Mouse (Mus musculus): ENCODE data around the gene Clasp2. TPM values are rescaled to one million over a fixed set of nuclear protein-coding genes. Genes with fewer than 3 reads are reported as not detected.
A peak's percentile ranks its signal among the peaks of the same experiment; 100 is the strongest.

The Clasp2 gene
- total RNA-seq, 2 experiments from 2014 or later = 48.0 to 57.5 TPM

- intact Hi-C loops (cut with DNase I) = no loop called here
- no peak for DNase-seq (ENCODE audit: low spot score)
These were observed 174.5 kb downstream of the Clasp2 start for GRCm38 (mm10) chr9:113915789-113916188.

GRCm38 (mm10) chr9:113922677-113923076 lies 181.4 kb downstream of the Clasp2 start:
- DNase-seq (ENCODE audit: low spot score) = no peak
- intact Hi-C loops (cut with DNase I) = no loop called here

GRCm38 (mm10) chr9:113924883-113925282 lies 183.6 kb downstream of the Clasp2 start:
- intact Hi-C loops (cut with DNase I) = no loop called here

DNA sequence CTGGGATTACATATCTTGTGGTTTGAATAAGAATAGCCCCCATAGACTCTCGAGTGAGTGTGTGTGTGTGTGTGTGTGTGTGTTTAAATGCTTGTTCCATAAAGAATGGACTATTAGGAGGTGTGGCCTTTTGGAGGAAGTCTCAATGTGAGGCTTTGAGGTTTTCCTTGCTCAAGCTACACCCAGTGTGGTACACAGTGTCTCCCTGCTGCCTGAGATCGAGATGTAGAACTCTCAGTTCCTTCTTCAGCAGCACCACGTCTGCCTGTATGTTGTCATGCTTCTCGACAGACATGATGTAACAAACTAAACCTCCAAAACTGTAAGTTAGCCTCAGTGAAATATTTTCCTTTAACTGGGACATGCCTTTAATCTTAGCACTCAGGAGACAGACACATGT lies 187.3 kb downstream of the Clasp2 start:
- intact Hi-C loops (cut with DNase I) = no loop called here
- DNase-seq (ENCODE audit: low spot score) = no peak

More at GRCm38 (mm10) chr9:113924883-113925282, 183.6 kb downstream of the Clasp2 start:
- no peak for DNase-seq (ENCODE audit: low spot score)

DNA sequence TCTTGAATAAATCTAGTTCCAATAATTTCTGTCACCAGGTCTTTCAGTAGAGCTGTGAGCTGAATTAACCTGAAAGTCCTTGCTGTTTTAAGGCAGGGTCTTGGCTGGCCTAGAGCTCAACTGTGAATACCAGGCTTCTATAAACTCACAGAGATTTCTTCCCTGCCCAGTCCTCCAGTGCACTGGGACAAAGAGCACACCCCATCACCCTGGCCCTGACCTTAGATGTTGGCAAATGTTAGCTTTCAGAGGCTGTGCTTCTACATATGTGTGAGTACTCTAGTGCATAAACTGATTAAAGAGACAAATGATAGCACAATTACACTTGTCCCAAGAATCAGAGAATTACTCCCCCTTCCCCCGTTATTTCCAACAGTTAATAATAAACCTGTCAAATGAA lies 188.4 kb downstream of the Clasp2 start:
- DNase-seq (ENCODE audit: low spot score) = no peak
- intact Hi-C loops (cut with DNase I) = loop anchor here (5.0 kb wide), 1 partner anchor 137 kb away; no protein-coding TSS in a partner anchor

DNA sequence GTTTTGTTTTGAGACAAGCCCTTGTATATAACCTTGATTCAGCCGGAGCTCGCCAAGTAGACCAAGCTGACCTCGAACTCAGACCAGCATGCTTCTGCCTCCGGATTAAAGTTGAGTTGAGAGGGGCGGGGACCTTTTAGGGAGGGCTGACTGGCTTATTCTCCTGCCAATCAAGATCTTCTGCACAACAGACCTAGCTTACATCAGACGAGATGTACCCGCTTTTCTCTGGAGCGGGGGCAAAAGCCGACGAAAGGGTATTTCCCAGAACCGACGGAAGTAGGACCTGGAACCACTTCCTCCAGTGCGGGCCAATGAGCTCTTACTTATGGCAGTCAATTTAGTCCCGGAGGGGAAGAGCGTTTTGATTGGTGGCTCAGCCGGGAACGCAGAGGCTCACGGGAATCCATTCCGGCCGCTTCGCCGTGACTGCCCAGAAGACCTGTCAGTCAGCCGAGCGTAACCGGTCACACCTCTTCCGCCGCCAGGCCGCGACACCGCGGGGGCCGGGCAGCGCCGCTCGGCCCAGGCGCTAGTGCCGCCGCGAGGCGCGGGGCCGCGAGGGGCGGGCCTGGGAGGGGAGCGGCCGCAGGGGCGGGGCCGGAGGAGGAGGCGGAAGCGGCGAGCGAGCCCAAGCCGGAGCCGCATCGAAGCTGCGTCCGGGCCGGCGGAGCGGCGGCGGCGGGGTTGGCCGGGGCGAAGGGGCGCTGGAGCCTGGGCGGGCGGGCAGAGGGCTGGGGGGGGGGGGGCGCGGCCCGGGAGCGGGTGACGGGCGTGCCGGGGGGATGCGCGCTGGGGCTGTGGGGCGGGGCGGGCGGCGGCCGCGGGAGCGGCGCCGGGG lies 189.5 kb downstream of the Clasp2 start, which contains the start of gene Ubp1:
Gene Ubp1, plus strand, starts transcription at position 401 of the 841 bp plus-strand sequence.
- DNase-seq (ENCODE audit: low spot score) = peak; percentile 98
- intact Hi-C loops (cut with DNase I) = loop anchor here (5.0 kb wide), 1 partner anchor 138 kb away; no protein-coding TSS in a partner anchor

DNA sequence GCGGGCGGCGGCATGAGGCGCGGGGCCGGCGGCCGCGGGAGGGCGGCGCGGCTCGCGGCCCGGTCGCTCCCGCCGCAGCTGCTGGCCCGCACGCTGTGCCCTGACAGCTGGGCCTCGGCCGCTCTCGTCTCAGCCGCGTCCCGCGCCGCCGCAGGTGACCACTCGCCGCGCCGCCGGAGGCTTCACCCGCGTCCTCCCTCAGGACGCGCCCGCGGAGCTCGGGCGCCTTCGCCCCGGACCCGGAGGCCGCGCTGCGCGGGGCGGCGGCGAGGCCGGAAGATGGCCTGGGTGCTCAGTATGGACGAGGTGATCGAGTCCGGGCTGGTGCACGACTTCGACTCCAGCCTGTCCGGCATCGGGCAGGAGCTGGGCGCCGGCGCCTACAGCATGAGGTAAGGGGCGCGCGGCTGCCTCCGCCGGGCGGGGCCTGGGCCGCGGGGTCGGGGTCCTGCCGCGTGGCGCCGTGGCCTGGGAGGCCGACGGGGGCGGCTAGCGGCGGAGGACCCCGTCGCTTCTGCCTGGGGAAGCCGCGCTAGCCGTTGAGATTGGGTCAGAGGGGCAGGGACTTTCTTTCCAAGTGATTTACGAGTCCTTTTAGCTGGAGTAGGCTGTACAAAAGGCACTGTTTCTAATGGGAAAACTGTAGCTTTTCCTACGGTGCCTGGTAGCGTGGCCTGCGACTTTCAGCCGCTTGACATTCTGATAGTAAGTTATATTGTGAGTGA lies 190.3 kb downstream of the Clasp2 start:
- intact Hi-C loops (cut with DNase I) = loop anchor here (5.0 kb wide), 1 partner anchor 139 kb away; no protein-coding TSS in a partner anchor
- DNase-seq (ENCODE audit: low spot score) = peak; percentile 8

- intact Hi-C loops (cut with DNase I) = loop anchor here (5.0 kb wide), 1 partner anchor 140 kb away; no protein-coding TSS in a partner anchor
- DNase-seq (ENCODE audit: low spot score) = no peak
These were observed 190.8 kb downstream of the Clasp2 start for GRCm38 (mm10) chr9:113932100-113932470.

GRCm38 (mm10) chr9:113932501-113932900 lies 191.2 kb downstream of the Clasp2 start:
- DNase-seq (ENCODE audit: low spot score) = no peak

DNA sequence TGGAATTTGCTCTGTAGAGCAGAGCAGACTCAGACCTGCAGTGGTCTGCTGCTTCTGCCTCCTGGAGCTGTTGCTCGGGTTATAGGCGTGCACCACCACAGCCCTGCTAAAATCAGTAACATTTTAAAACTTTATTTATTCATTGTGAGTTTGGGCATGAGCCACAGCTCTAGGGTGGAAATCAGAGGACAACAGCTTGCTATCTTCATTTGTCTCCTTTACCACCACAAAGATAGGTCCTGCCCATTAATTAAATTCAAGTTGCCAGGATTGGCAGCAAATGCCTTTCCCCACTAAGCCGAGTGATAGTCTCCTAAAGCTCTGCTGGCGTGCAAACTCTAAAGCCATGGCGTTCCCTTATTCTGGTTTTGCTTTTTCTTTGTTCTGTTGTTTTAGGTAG lies 194.4 kb downstream of the Clasp2 start:
- no peak for DNase-seq (ENCODE audit: low spot score)
- intact Hi-C loops (cut with DNase I) = no loop called here

More at GRCm38 (mm10) chr9:113932501-113932900, 191.2 kb downstream of the Clasp2 start:
- intact Hi-C loops (cut with DNase I) = loop anchor here (5.0 kb wide), 1 partner anchor 140 kb away; no protein-coding TSS in a partner anchor

DNA sequence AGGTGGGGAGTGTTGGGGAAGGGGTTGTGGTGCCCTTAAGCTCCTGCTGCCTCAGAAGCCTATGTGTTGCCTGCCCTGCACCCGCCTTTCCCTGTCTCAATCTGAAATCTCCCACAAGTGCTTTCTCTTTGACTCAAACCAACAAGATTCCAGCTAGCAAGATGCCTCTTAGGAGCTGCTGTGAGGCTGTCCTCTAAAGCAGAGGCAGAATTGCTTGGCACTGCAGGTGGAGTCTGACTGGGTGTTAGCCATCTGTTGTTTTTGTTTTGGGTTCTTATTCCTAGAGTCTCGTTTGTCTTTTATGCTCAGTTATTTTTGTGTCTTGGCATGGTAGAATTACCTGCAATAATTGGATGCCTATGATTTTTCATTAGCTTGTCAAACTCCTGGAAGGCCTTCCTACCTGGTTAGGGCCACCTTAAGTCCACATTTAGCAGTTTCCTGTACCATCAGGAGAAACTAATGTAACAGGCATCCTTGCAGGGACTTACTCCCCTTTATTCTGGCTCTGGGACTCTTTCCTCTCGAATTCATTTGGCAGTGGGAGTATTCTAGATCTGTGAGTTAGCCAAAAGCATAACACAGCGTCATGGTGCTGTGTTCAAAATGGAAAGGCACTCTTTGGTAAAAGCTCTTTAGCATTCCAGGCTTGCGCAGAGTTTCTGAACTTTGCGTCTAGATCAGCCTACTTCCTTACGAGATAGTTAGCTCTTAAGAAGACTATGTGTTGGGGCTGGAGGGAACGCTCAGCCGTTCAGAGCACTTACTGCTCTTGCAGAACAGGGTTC lies 198.0 kb downstream of the Clasp2 start:
- DNase-seq (ENCODE audit: low spot score) = no peak
- intact Hi-C loops (cut with DNase I) = no loop called here

DNA sequence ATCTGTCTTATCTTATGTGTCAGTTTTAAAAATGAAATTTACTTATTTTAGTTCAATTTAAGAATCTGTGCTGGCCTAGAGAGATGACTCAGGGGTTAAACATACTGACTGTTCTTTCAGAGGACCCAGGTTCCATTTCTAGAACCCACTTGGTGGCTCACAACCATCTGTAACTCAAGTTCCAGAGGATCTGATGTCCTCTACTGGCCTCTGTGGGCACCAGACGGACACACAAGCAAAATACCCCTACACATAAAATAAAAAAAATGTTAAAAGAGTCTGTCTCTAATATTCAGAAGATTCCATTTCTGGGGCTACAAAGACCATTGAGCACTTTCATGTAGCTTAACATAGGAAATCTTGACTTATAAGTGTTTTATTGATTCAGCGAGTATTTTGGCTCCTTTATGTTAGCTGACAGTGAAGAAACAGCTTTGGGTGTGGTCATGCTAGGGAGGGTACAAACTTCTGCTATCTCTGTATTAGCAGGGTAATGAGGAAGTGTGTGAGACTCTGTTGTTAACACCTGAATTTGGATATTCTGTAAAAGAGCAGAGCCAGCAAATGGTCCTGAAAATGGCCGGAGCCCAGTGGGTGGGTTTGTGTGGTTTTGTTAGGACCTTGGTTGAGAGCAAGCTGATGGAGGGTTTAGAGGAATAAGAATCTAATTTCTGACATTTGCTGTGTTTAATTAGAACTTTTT lies 200.0 kb downstream of the Clasp2 start:
- DNase-seq (ENCODE audit: low spot score) = no peak
- intact Hi-C loops (cut with DNase I) = no loop called here

DNA sequence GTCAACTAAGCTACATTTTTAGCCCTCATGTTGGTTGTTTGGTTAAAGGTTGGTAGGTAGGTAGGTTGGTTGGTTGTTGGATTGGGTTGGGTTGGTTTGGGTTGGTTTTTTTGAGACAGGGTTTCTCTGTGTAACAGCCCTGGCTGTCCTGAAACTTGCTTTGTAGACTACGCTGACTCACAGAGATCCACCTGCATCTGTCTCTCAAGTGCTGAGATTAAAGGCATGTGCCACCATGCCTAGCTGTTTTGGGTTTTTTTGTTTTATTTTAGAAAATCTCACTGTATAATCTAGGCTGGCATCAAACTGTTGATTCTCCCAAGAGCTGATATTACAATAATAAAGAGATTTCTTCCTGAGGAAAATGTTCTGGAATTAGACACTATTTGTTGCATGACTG lies 202.1 kb downstream of the Clasp2 start:
- intact Hi-C loops (cut with DNase I) = no loop called here
- DNase-seq (ENCODE audit: low spot score) = no peak

- no peak for DNase-seq (ENCODE audit: low spot score)
- intact Hi-C loops (cut with DNase I) = no loop called here
These were observed 205.9 kb downstream of the Clasp2 start for GRCm38 (mm10) chr9:113947216-113947615.

GRCm38 (mm10) chr9:113957777-113958176 lies 216.5 kb downstream of the Clasp2 start:
- intact Hi-C loops (cut with DNase I) = no loop called here
- no peak for DNase-seq (ENCODE audit: low spot score)

DNA sequence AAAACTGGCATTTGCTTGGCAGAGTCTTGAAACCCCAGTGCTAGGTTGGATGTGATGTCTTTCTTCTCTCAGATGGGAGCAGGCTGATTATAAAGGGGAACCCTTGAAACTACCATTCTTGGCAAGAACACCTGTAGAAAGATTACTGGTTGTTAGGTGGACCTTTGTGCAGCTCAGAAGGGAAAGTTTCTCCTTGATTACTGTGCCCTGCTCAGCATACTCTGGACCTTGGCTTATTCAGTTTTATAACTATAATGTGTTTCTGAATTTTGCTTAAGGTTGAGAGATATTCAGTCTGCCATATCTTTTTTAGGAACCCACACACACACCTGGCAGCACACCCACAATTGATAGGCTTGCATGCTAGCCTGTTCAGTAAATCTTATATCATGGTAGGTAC lies 222.4 kb downstream of the Clasp2 start:
- intact Hi-C loops (cut with DNase I) = no loop called here
- no peak for DNase-seq (ENCODE audit: low spot score)

GRCm38 (mm10) chr9:113964415-113964814 lies 223.1 kb downstream of the Clasp2 start:
- intact Hi-C loops (cut with DNase I) = no loop called here
- DNase-seq (ENCODE audit: low spot score) = no peak

GRCm38 (mm10) chr9:113966838-113967237 lies 225.6 kb downstream of the Clasp2 start:
- intact Hi-C loops (cut with DNase I) = no loop called here
- no peak for DNase-seq (ENCODE audit: low spot score)

GRCm38 (mm10) chr9:113968967-113969366 lies 227.7 kb downstream of the Clasp2 start:
- no peak for DNase-seq (ENCODE audit: low spot score)
- intact Hi-C loops (cut with DNase I) = no loop called here

Measured in heart, postnatal 25 days (tissue).